Mouse (Mus musculus) fat pad, adult 2 months (tissue): Measurements from ENCODE around the gene Ppp2r2c.

ENCODE experiments used
- DNase-seq: peaks from one replicate; pipeline ENCODE4 v3.0.0-alpha.2; 2011; ENCODE audit warnings: low read depth, low spot score; ENCODE audit errors: extremely low read depth

Ppp2r2c gene

DNA sequence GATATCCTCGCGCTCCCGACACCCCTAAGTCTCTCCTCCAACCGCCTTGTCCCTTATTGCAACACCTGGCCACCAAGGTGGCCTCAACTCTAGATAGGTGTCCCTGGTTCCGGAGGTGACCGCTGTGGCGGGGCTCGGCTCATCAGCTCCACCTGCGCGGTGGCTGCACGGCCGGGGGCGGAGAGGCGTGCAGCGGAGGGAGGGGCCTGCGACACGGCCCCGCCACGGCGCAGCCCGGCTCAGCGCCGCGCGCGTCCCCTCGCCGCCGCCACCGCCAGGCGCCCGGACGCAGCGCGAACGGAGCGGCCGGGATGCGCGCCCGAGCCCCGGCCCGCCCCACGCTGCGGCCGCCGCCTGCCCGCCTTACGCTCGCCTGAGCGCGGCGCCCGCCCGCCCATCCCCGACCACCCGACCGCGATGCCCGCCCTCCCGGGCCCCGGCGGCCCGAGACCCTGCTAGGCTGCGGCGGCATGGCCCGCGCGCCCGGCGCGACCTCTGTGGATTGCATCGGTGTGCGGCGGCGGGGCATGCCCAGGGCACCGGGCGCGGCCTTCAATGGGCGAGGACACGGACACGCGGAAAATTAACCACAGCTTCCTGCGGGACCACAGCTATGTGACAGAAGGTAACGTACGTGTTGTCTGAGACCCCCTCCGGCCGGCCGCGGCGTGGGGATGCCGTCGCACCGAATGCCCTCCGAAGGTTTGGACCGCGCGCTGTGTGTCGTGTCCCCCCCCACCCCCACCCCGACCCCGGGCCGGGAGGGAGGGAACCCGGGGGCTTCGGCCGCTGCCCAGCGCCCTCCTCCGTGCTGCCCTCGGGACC, at the start of gene Ppp2r2c:
Gene Ppp2r2c, plus strand, starts transcription at position 248 of the 825 bp plus-strand sequence.
- no peak for DNase-seq

DNA sequence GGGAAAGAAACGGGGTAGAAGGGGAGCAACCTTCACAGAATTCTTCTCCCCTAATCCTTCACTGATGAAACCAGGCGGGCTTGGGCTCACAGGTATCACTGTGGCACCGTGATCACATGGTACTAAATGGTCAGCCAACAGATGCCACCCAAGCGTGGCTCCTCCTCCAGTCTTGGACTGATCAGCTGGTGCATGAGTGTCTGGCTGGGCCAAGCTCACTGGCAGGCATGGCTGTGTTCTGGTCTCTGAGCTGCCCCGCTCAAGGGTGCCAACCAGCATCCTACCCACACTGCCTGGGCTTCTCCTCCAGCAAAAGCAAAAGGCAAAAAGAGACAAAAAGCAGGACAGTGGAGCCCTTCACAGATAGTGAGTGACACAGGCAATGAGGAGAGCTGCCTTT, 48.6 kb upstream of the Ppp2r2c start:
- no peak for DNase-seq

DNA sequence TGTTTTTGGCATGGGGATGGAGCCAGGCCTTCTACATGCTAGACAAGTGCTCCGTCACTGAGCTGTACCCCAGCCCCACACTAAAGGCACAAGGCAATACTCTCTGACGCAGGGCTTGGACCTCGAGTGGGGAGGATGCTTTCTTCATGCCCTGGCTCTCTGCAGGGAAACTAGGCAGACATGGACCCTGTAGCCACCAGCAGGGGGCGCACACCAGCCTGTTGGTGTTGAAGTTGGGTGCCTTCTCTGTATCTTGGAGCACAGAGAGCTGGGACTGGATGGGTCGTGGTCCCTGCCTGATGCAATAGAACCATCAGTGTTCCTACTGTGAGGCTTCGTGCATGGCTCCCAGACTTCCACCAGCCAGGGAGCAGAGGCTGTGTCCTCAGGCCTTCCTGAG, 48.2 kb upstream of the Ppp2r2c start:
- DNase-seq: no peak

DNA sequence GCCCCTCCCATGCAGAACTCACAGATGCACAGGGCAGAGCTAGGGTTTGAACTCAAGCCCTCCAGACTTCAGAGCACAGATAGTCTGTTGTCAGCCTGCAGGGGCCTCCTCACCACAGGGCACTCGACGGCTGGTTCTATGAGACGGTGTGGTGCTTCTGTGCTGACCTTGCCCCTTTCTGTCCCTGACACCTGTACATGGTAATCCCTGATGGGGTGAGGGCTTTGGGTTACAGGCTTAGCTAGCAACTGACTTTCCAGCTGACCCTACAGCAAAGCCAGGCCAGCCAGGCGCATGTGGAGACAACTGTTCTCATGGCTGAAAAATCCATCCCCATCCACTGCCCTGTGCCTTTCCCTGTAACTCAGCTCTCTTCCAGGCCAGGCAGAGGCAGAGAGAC, 45.4 kb upstream of the Ppp2r2c start:
- no peak for DNase-seq

GRCm38 (mm10) chr5:36829098-36829497, 39.2 kb upstream of the Ppp2r2c start:
- DNase-seq: no peak

- no peak for DNase-seq
These were observed 38.1 kb upstream of the Ppp2r2c start, which contains the start of gene Man2b2 for GRCm38 (mm10) chr5:36829913-36830879. Gene Man2b2, minus strand, starts transcription at chr5:36830653.

- no peak for DNase-seq
These were observed 37.0 kb upstream of the Ppp2r2c start for GRCm38 (mm10) chr5:36831272-36831671.

DNA sequence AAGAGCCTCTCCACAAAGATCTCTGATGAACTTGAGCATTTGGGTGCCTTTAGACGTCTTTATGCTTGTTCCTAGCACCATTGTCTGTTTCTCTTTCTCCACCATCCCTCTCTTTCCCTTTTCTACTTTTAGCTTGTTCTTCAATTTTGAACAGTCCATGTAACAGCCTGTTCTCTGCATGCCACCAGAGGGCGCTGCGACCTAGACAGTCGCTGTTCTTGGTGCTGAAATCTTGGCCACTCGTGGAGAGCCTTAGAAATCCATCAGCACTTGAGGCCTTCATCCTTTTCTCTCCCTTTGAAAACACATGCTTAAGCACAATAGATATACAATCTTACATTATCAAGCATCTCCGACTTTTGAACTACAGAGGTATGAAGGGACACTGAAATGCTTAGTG, 32.4 kb upstream of the Ppp2r2c start:
- DNase-seq: no peak

DNA sequence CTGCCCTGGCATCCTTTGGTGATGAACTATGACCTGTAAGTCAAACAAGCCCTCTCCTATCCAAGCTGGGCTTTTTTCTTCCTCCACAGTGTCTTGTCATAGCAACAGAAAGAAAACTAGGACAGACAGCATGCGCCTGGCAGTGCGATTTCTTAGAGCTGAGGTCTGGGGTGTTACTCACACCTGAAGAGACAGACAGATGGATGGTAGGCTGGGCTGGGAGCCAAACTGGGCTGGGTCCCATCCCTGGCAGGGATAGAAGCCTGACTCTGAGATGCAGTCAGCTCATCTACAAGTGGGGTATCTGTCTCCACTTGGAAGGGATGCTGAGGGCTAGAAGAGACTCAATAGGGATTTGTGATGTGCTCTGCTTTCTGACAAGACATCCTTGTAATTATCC, 29.3 kb upstream of the Ppp2r2c start:
- DNase-seq: no peak

GRCm38 (mm10) chr5:36839602-36840001, 28.7 kb upstream of the Ppp2r2c start:
- DNase-seq: no peak

GRCm38 (mm10) chr5:36840092-36840491, 28.2 kb upstream of the Ppp2r2c start:
- no peak for DNase-seq

DNA sequence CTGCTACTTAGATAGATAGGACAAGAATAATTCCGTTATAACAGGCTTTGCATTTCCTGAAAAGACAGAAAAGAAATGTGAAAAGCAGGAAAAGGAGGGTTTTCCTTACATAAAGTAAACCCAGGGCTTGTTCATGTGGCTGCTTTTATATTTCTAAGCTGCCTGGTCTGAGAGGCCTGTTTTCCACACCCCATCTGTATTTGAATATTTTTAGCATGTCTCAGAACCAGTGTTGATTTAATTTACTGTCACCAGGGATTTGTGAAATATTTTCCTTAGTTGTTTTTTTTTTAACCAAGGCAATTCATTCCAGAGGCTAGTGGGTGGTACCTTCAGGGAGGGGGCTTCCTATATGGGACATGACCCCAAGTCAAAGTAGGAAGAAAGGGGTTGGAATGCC, 26.6 kb upstream of the Ppp2r2c start:
- no peak for DNase-seq

DNA sequence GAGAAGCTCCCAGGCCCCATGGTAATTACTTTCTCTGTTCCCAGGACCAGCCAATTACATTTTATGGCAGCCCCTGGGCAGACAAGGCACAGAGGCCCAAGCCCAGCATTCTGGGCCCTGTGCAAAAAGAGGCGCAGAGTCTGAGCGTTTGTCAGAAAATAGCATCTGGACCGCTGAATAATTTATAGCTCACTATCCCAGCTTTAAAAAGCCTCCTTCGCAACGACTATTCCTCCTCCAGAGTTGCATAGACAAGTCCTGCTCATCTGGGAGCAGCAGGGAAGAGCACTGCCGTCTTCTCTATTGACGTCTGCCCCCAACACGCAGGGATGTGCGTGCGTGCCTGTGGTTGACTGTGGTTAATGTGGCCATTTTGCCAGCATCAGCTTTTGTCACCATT, 23.8 kb upstream of the Ppp2r2c start:
- DNase-seq: no peak

GRCm38 (mm10) chr5:36851572-36851971, 16.7 kb upstream of the Ppp2r2c start:
- DNase-seq: no peak

DNA sequence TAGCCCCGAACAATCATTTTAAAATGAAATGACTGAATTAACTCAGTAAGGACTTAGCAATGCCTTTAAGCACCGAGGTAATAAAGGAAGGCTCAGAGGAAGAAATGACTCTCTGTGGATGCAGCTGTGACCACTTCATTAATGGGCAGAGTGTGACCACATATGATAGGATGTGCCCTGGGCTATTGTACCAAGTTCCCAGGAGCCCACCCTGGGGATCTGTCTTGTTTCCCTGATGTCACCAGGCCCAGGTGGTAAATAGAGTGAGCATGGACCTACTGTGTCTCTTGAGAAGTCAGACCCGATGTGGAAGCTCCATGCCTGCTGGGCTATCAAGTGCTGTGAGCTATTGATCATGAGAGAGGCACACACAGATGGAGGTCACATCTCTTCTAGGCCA, 13.1 kb upstream of the Ppp2r2c start:
- no peak for DNase-seq

- no peak for DNase-seq
These were observed 11.8 kb upstream of the Ppp2r2c start for GRCm38 (mm10) chr5:36856529-36856928.

GRCm38 (mm10) chr5:36857546-36857945, 10.8 kb upstream of the Ppp2r2c start:
- no peak for DNase-seq

DNA sequence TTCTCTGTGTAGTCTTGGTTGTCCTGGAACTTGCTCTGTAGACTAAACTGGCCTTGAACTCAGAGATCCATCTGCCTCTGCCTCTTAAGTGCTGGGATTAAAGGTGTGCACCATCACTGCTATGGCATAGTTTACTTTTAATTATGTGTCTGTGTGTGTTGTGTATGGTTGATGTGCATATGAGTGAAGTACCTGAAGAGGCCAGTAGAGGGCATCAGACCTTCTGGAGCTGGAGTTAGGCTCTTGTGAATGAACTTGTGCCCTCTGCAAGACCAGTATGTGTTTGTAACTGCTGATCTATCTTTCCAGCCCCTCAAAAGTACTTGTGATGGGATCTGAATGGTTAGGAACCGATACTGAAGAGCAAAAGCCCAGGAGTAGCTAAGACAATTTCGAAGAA, 7.2 kb upstream of the Ppp2r2c start:
- no peak for DNase-seq

DNA sequence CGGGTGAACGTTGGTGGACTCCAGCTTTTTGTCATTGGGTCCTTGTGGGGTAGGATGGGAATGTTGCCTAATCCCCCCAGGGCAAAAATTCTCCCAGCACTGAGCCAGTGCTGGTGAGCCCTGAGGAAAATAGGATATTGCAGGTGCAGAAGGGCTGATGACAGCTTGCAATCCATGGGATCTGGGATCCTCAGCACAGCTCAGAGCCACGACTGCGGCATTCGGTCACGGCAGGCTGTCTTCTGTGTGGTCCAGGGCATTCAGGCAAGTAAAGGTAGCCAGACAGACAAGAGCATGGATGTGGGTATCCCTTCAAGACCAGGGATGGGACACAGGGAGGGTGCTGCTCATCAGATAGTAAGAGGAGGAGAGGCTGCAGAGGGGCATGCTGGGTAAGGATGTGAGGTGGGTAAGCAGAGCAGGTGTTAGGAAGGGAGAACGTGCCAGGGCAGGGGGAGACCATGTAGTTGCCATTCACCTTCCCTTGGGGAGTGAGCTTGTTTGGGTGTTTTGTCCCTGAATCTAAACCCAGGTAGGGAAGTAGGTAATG, 1.5 kb upstream of the Ppp2r2c start:
- no peak for DNase-seq

GRCm38 (mm10) chr5:36867561-36867960, 752 bp upstream of the Ppp2r2c start:
- no peak for DNase-seq

DNA sequence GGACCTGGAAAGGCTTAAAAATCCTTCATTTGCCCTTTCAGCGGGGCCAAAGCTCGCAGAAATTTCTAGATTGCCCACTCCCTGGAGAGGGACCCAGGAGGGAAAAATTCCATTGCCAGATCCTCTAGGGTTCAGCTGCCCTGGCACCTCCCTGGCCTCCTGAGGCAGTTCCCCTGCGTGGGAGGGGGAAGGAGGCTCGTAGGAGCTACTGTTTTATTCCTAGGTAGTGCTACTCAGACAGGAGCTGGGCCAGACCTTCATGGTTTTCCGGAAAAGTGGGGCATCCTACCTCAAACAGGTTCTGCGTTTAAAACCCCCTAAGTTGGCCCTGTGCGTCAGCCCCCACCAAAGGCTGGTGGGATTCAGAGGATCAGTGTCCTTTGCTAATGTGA, 869 bp downstream of the Ppp2r2c start:
- DNase-seq: no peak
